ENCODE assay signal across 22 mouse cellular contexts in genomic region chr6:110168539-110168938, GRCm38 (mm10).
DNase-seq lines count a peak whose midpoint lies in the region; ATAC-seq and TF ChIP-seq lines count a peak whose summit lies in the region.
"Had no signal": no experiment of that assay in that cellular context is flagged by ENCODE, and none has a peak within 500 bp of the region (broad histone marks: within the 10 kb centered on the region; RNA-seq: fewer than 3 reads in every experiment).

No protein-coding gene starts in this region.

- no peaks in the 10 kb centered on the region for H3K4me1 ChIP-seq in hindbrain, embryonic 11.5 days (replicated peaks; ENCODE audit: control insufficient read depth, insufficient read depth, low read length)
- H3K4me1 ChIP-seq in hindbrain, embryonic 10.5 days (replicated peaks): no peaks in the 10 kb centered on the region
- H3K4me1 ChIP-seq in hindbrain, embryonic 16.5 days (ENCODE audit: control insufficient read depth, insufficient read depth, low read depth, low read length): no peaks in the 10 kb centered on the region
- H3K4me1 ChIP-seq in midbrain, postnatal 0 days (ENCODE audit: insufficient read depth, low read length): no peaks in the 10 kb centered on the region
- H3K4me1 ChIP-seq in intestine, embryonic 16.5 days (ENCODE audit: control insufficient read depth, insufficient read depth, low read length): no peaks in the 10 kb centered on the region
- no peaks in the 10 kb centered on the region for H3K4me1 ChIP-seq in kidney, embryonic 15.5 days
- H3K4me1 ChIP-seq: heart, embryonic 10.5 days; stomach, embryonic 15.5 days had no signal

- no peaks in the 10 kb centered on the region for H3K27me3 ChIP-seq in hindbrain, embryonic 11.5 days (ENCODE audit: control insufficient read depth, insufficient read depth, low read length)
- H3K27me3 ChIP-seq in hindbrain, embryonic 10.5 days (ENCODE audit: insufficient read depth, poor library complexity, severe bottlenecking): no peaks in the 10 kb centered on the region
- H3K27me3 ChIP-seq in hindbrain, embryonic 16.5 days (replicated peaks; ENCODE audit: control insufficient read depth, insufficient read depth, low read length): no peaks in the 10 kb centered on the region
- no peaks in the 10 kb centered on the region for H3K27me3 ChIP-seq in midbrain, postnatal 0 days (ENCODE audit: insufficient read depth, low read length)
- H3K27me3 ChIP-seq in intestine, embryonic 16.5 days (replicated peaks; ENCODE audit: control insufficient read depth, insufficient read depth, low read length): no peaks in the 10 kb centered on the region
- no peaks in the 10 kb centered on the region for H3K27me3 ChIP-seq in kidney, embryonic 15.5 days
- H3K27me3 ChIP-seq: stomach, embryonic 15.5 days had no signal

- no peaks in the 10 kb centered on the region for H3K36me3 ChIP-seq in hindbrain, embryonic 11.5 days (ENCODE audit: control insufficient read depth, insufficient read depth, low read length)
- H3K36me3 ChIP-seq in hindbrain, embryonic 10.5 days: no peaks in the 10 kb centered on the region
- no peaks in the 10 kb centered on the region for H3K36me3 ChIP-seq in hindbrain, embryonic 16.5 days (ENCODE audit: control insufficient read depth, insufficient read depth, low read length)
- H3K36me3 ChIP-seq in midbrain, postnatal 0 days (ENCODE audit: insufficient read depth, low read length): no peaks in the 10 kb centered on the region
- H3K36me3 ChIP-seq in intestine, embryonic 16.5 days (ENCODE audit: control insufficient read depth, insufficient read depth, low read length): no peaks in the 10 kb centered on the region
- H3K36me3 ChIP-seq in kidney, embryonic 15.5 days: no peaks in the 10 kb centered on the region
- H3K36me3 ChIP-seq: heart, embryonic 10.5 days; stomach, embryonic 15.5 days had no signal

- WGBS in hindbrain, embryonic 11.5 days: 93% methylated on average over 2 of the region's 2 CpGs
- 87% methylated on average over 2 of the region's 2 CpGs for WGBS in hindbrain, embryonic 10.5 days
- 47% methylated on average over 2 of the region's 2 CpGs for WGBS in hindbrain, embryonic 16.5 days
- WGBS in midbrain, postnatal 0 days: 42% methylated on average over 2 of the region's 2 CpGs
- WGBS in intestine, embryonic 16.5 days: 76% methylated on average over 2 of the region's 2 CpGs
- WGBS in kidney, embryonic 15.5 days: 90% methylated on average over 2 of the region's 2 CpGs

- peak; percentile 71 for ATAC-seq in hindbrain, embryonic 11.5 days (ENCODE audit: low FRiP score)
- ATAC-seq in hindbrain, embryonic 16.5 days: peak; percentile 72; the same call in 1 of the 2 replicates
- peak; percentile 76 for ATAC-seq in midbrain, postnatal 0 days (ENCODE audit: low FRiP score)
- no peak for ATAC-seq in intestine, embryonic 16.5 days
- ATAC-seq in kidney, embryonic 15.5 days (replicated peaks; ENCODE audit: low FRiP score): no peak
- ATAC-seq: inflammation-experienced regulatory T-cells, adult 6 months; liver, postnatal 0 days had no signal

- DNase-seq in hindbrain, embryonic 11.5 days (ENCODE audit: low spot score): peak; percentile 19
- no peak for DNase-seq in hindbrain, embryonic 10.5 days (ENCODE audit: low spot score)
- peak; percentile 9 for DNase-seq in embryo, embryonic 10.5 days (ENCODE audit: low spot score)
- peak; percentile 41 for DNase-seq in midbrain, postnatal 0 days (ENCODE audit: low spot score)
- no peak for DNase-seq in spleen, postnatal 4 days (ENCODE audit: low spot score in 2 of 2)
- DNase-seq: adrenal gland, postnatal 14 days; B cell, adult 2 months; cerebellum, adult 9-10 months; gastrocnemius, postnatal 36 days; heart, postnatal 14 days; kidney, adult 9 months; kidney, postnatal 4 days; liver; liver, postnatal 0 days; spleen, adult 18-20 months; thymus, postnatal 14 days had no signal

- H3K27ac ChIP-seq in hindbrain, embryonic 11.5 days (ENCODE audit: low read depth, low read length): no peak overlapping the region
- H3K27ac ChIP-seq in hindbrain, embryonic 10.5 days: no peak overlapping the region
- H3K27ac ChIP-seq in hindbrain, embryonic 16.5 days (ENCODE audit: low read depth, low read length): no peak overlapping the region
- peak overlapping the region; percentile 44; the same call in 1 of the 2 replicates for H3K27ac ChIP-seq in midbrain, postnatal 0 days (ENCODE audit: low read depth, low read length)
- H3K27ac ChIP-seq in intestine, embryonic 16.5 days (ENCODE audit: low read length): no peak overlapping the region
- no peak overlapping the region for H3K27ac ChIP-seq in kidney, embryonic 15.5 days
- H3K27ac ChIP-seq: heart, embryonic 10.5 days; stomach, embryonic 15.5 days had no signal

- no peak overlapping the region for H3K4me2 ChIP-seq in hindbrain, embryonic 11.5 days (replicated peaks; ENCODE audit: low read depth, low read length)
- no peak overlapping the region for H3K4me2 ChIP-seq in hindbrain, embryonic 16.5 days (ENCODE audit: low read length)
- H3K4me2 ChIP-seq in midbrain, postnatal 0 days (ENCODE audit: low read depth, low read length, poor library complexity, severe bottlenecking): no peak overlapping the region
- H3K4me2 ChIP-seq in intestine, embryonic 16.5 days (ENCODE audit: low read depth, low read length): no peak overlapping the region
- H3K4me2 ChIP-seq in kidney, embryonic 15.5 days: no peak overlapping the region
- H3K4me2 ChIP-seq: stomach, embryonic 15.5 days had no signal

- H3K4me3 ChIP-seq in hindbrain, embryonic 11.5 days (ENCODE audit: low read depth, low read length): no peak overlapping the region
- no peak overlapping the region for H3K4me3 ChIP-seq in hindbrain, embryonic 10.5 days
- no peak overlapping the region for H3K4me3 ChIP-seq in hindbrain, embryonic 16.5 days (ENCODE audit: low read length)
- H3K4me3 ChIP-seq in midbrain, postnatal 0 days (ENCODE audit: low read depth, low read length): no peak overlapping the region
- H3K4me3 ChIP-seq in intestine, embryonic 16.5 days (ENCODE audit: low read length): no peak overlapping the region
- H3K4me3 ChIP-seq in kidney, embryonic 15.5 days (replicated peaks): no peak overlapping the region
- H3K4me3 ChIP-seq: heart, embryonic 10.5 days; stomach, embryonic 15.5 days had no signal

- H3K9me3 ChIP-seq in hindbrain, embryonic 11.5 days (ENCODE audit: control insufficient read depth, low read length): no peaks in the 10 kb centered on the region
- H3K9me3 ChIP-seq in hindbrain, embryonic 10.5 days: no peaks in the 10 kb centered on the region
- no peaks in the 10 kb centered on the region for H3K9me3 ChIP-seq in hindbrain, embryonic 16.5 days (ENCODE audit: control insufficient read depth, low read length)
- no peaks in the 10 kb centered on the region for H3K9me3 ChIP-seq in midbrain, postnatal 0 days (ENCODE audit: low read length)
- no peaks in the 10 kb centered on the region for H3K9me3 ChIP-seq in intestine, embryonic 16.5 days (ENCODE audit: control insufficient read depth, low read length)
- no peaks in the 10 kb centered on the region for H3K9me3 ChIP-seq in kidney, embryonic 15.5 days (replicated peaks)
- H3K9me3 ChIP-seq: heart, embryonic 10.5 days; stomach, embryonic 15.5 days had no signal

- no peak for TF ChIP-seq CTCF in midbrain, postnatal 0 days (IDR thresholded peaks at IDR 0.05)

- no peak overlapping the region for H3K9ac ChIP-seq in hindbrain, embryonic 11.5 days (ENCODE audit: low read depth, low read length)
- H3K9ac ChIP-seq in hindbrain, embryonic 16.5 days (ENCODE audit: low read depth, low read length): no peak overlapping the region
- H3K9ac ChIP-seq in midbrain, postnatal 0 days (replicated peaks; ENCODE audit: low read length, poor library complexity, severe bottlenecking): no peak overlapping the region
- no peak overlapping the region for H3K9ac ChIP-seq in intestine, embryonic 16.5 days (ENCODE audit: low read depth, low read length)
- no peak overlapping the region for H3K9ac ChIP-seq in kidney, embryonic 15.5 days
- H3K9ac ChIP-seq: liver, postnatal 0 days; stomach, embryonic 15.5 days had no signal

Comparison
In these comparisons a context has a peak if more than half of its experiments do, and no peak if none do; other contexts are left out.
1. DNase-seq: peak in hindbrain, embryonic 11.5 days (single experiment), embryo, embryonic 10.5 days (single experiment) and midbrain, postnatal 0 days (single experiment); none in hindbrain, embryonic 10.5 days (single experiment) and spleen, postnatal 4 days (0 of 2).
2. ATAC-seq: peak in hindbrain, embryonic 11.5 days (single experiment), hindbrain, embryonic 16.5 days (single experiment) and midbrain, postnatal 0 days (single experiment); none in intestine, embryonic 16.5 days (single experiment) and kidney, embryonic 15.5 days (single experiment).